Mouse (Mus musculus) neural tube, embryonic 12.5 days (tissue): Measurements from ENCODE around the gene Zpr1. TPM values are rescaled to one million over a fixed set of nuclear protein-coding genes. Genes with fewer than 3 reads are reported as not detected.

Experiments used
- polyA plus RNA-seq: library from polyadenylated mRNA; unstranded; fragments of >200 nt; fragmentation: Nextera tagmentation; extraction: Ambion mirVana; gene quantifications from 2 replicates; pipeline ENCODE4 v1.2.1, GENCODE M21; 2016

Zpr1 gene
- polyA plus RNA-seq, 1 experiment from 2014 or later: 60.7 TPM

Other genes starting within 250 kb of the Zpr1 start
- gene Apoa1, start 44.5 kb upstream of the Zpr1 start, polyA plus RNA-seq: 2.4 and 4.4 TPM in 2 replicates
- gene Apoc3, start 37.4 kb upstream of the Zpr1 start, polyA plus RNA-seq: not detected in 2 replicates
- not detected in 2 replicates for gene Apoa4, start 32.4 kb upstream of the Zpr1 start, polyA plus RNA-seq
- gene Apoa5, start 4.4 kb upstream of the Zpr1 start, polyA plus RNA-seq: not detected in 2 replicates
- 20.4 and 21.7 TPM in 2 replicates for gene Bud13, start 9.9 kb downstream of the Zpr1 start, polyA plus RNA-seq
- 0.18 TPM in 1 of 2 replicates, not detected in the other for gene 4931429L15Rik, start 46.9 kb downstream of the Zpr1 start, polyA plus RNA-seq